Mouse (Mus musculus) forebrain, embryonic 12.5 days (tissue): ENCODE measurements around the gene Gm21822. TPM values are rescaled to one million over a fixed set of nuclear protein-coding genes. Genes with fewer than 3 reads are reported as not detected.
"Not testable (repeated sequence)": the region's sequence is repeated elsewhere in the genome, so short reads cannot be mapped to it uniquely, and the experiment has no call there.

Source experiments
- ATAC-seq: fragments of 200-750 bp; cut with Nextera tagmentation; 2 replicates; pipeline ENCODE4 v1.8.0; 2017; ENCODE audit warnings: moderate TSS enrichment; ENCODE audit not compliant: low FRiP score
- H3K27ac ChIP-seq: fragments of 300-500 bp; sonication (generic); 2 replicates; pipeline ENCODE4 v1.5.1; 2016; ENCODE audit warnings: mild to moderate bottlenecking
- H3K27me3 ChIP-seq: fragments of 300-500 bp; sonication (generic); 2 replicates; pipeline ENCODE4 v1.6.1; 2016; ENCODE audit warnings: mild to moderate bottlenecking
- H3K36me3 ChIP-seq: fragments of 300-500 bp; sonication (generic); replicated peaks from 2 replicates; pipeline ENCODE4 v1.6.1; 2016; ENCODE audit warnings: mild to moderate bottlenecking
- H3K4me1 ChIP-seq: fragments of 300-500 bp; sonication (generic); 2 replicates; pipeline ENCODE4 v1.6.1; 2016
- H3K4me2 ChIP-seq: fragments of 300-500 bp; sonication (generic); 2 replicates; pipeline ENCODE4 v1.6.1; 2016; ENCODE audit warnings: mild to moderate bottlenecking, moderate library complexity
- H3K4me3 ChIP-seq: fragments of 300-500 bp; sonication (generic); replicated peaks from 2 replicates; pipeline ENCODE4 v1.5.1; 2016; ENCODE audit warnings: mild to moderate bottlenecking
- H3K9ac ChIP-seq: fragments of 300-500 bp; sonication (generic); 2 replicates; pipeline ENCODE4 v1.6.1; 2016; ENCODE audit warnings: mild to moderate bottlenecking
- H3K9me3 ChIP-seq: fragments of 300-500 bp; sonication (generic); 2 replicates; pipeline ENCODE4 v1.6.1; 2016
- WGBS: fragments of 180-500 bp; shearing (Covaris S2); methylation state at CpG from one replicate; pipeline ENCODE4 v1.1.7; 2016; 5-methylcytosine and 5-hydroxymethylcytosine counted together
- polyA plus RNA-seq: library from polyadenylated mRNA; unstranded; fragments of >200 nt; fragmentation: Nextera tagmentation; extraction: Ambion mirVana; gene quantifications from 2 replicates; pipeline ENCODE4 v1.2.1, GENCODE M21; 2016

Gene Gm21822
- polyA plus RNA-seq = not detected in 2 replicates

GRCm38 (mm10) chrY:18654182-18654581 lies at the start of gene Gm21822:
Gene Gm21822 (plus strand): TSS chrY:18654482.
- not testable (repeated sequence) for H3K9me3 ChIP-seq, H3K4me3 ChIP-seq, H3K9ac ChIP-seq, H3K27me3 ChIP-seq, H3K27ac ChIP-seq, ATAC-seq, H3K4me1 ChIP-seq, H3K4me2 ChIP-seq, H3K36me3 ChIP-seq
- WGBS = no CpG with 5 or more reads among the region's 3 CpGs
